Mouse (Mus musculus): ENCODE measurements at regions not wholly inside any gene's neighbourhood (a gene's known extent, or its start where the extent isn't known, plus 50 kb on each side); places are given as distances from the start of the nearest gene placed in this dataset.
"Not testable (repeated sequence)": the region's sequence is repeated elsewhere in the genome, so short reads cannot be mapped to it uniquely, and the experiment has no call there.

- no peak for DNase-seq (ENCODE audit: low spot score)
Observed at GRCm38 (mm10) chr10:99320797-99321196, 57.8 kb downstream of the Dusp6 start.

GRCm38 (mm10) chr10:99323358-99323757 lies 60.3 kb downstream of the Dusp6 start:
- DNase-seq (ENCODE audit: low spot score): peak; percentile 22

- DNase-seq (ENCODE audit: low spot score): no peak
Observed at GRCm38 (mm10) chr10:99327501-99327900, 64.5 kb downstream of the Dusp6 start.

- no peak for DNase-seq (ENCODE audit: low spot score)
Observed at GRCm38 (mm10) chr10:99328568-99328967, 65.5 kb downstream of the Dusp6 start.

- DNase-seq (ENCODE audit: low spot score): no peak
Observed at GRCm38 (mm10) chr10:99329469-99329868, 66.4 kb downstream of the Dusp6 start.

GRCm38 (mm10) chr10:99330519-99330918 lies 67.5 kb downstream of the Dusp6 start:
- no peak for DNase-seq (ENCODE audit: low spot score)

- no peak for DNase-seq (ENCODE audit: low spot score)
Observed at GRCm38 (mm10) chr10:99331876-99332275, 68.8 kb downstream of the Dusp6 start.

- DNase-seq (ENCODE audit: low spot score): no peak
Observed at GRCm38 (mm10) chr10:99333831-99334230, 70.8 kb downstream of the Dusp6 start.

- DNase-seq (ENCODE audit: low spot score): no peak
Observed at GRCm38 (mm10) chr10:99336091-99336490, 73.1 kb downstream of the Dusp6 start.

- not testable (repeated sequence) for DNase-seq (ENCODE audit: low spot score)
Observed at GRCm38 (mm10) chr10:99338790-99339189, 75.8 kb downstream of the Dusp6 start.

- peak; percentile 74 for DNase-seq (ENCODE audit: low spot score)
Observed at GRCm38 (mm10) chr10:99339291-99339912, 76.4 kb downstream of the Dusp6 start.

GRCm38 (mm10) chr10:99340057-99340456 lies 77.0 kb downstream of the Dusp6 start:
- not testable (repeated sequence) for DNase-seq (ENCODE audit: low spot score)

GRCm38 (mm10) chr10:99349125-99349716 lies 86.2 kb downstream of the Dusp6 start:
- DNase-seq (ENCODE audit: low spot score): no peak

GRCm38 (mm10) chr10:99353541-99354292 lies 90.7 kb downstream of the Dusp6 start:
- no peak for DNase-seq (ENCODE audit: low spot score)

GRCm38 (mm10) chr10:99354352-99354751 lies 91.3 kb downstream of the Dusp6 start:
- DNase-seq (ENCODE audit: low spot score): no peak

GRCm38 (mm10) chr10:99355303-99355702 lies 92.3 kb downstream of the Dusp6 start:
- no peak for DNase-seq (ENCODE audit: low spot score)

- DNase-seq (ENCODE audit: low spot score): no peak
Observed at GRCm38 (mm10) chr10:99356221-99356620, 93.2 kb downstream of the Dusp6 start.

GRCm38 (mm10) chr10:99356883-99357282 lies 93.9 kb downstream of the Dusp6 start:
- no peak for DNase-seq (ENCODE audit: low spot score)

- no peak for DNase-seq (ENCODE audit: low spot score)
Observed at GRCm38 (mm10) chr10:99357347-99357746, 94.3 kb downstream of the Dusp6 start.

GRCm38 (mm10) chr10:99358256-99358655 lies 95.2 kb downstream of the Dusp6 start:
- no peak for DNase-seq (ENCODE audit: low spot score)

- DNase-seq (ENCODE audit: low spot score): no peak
Observed at GRCm38 (mm10) chr10:99359439-99359866, 96.4 kb downstream of the Dusp6 start.

GRCm38 (mm10) chr10:99360601-99361000 lies 97.6 kb downstream of the Dusp6 start:
- DNase-seq (ENCODE audit: low spot score): not testable (repeated sequence)

- no peak for DNase-seq (ENCODE audit: low spot score)
Observed at GRCm38 (mm10) chr10:99366162-99366561, 103.1 kb downstream of the Dusp6 start.

All from layer of hippocampus, adult 9-10 months (tissue).